Mouse (Mus musculus): ENCODE measurements around the gene Lnx2. TPM values are rescaled to one million over a fixed set of nuclear protein-coding genes. Genes with fewer than 3 reads are reported as not detected.

Lnx2 gene
- total RNA-seq, 2 experiments from 2014 or later, result 5.5 to 6.6 TPM

DNA sequence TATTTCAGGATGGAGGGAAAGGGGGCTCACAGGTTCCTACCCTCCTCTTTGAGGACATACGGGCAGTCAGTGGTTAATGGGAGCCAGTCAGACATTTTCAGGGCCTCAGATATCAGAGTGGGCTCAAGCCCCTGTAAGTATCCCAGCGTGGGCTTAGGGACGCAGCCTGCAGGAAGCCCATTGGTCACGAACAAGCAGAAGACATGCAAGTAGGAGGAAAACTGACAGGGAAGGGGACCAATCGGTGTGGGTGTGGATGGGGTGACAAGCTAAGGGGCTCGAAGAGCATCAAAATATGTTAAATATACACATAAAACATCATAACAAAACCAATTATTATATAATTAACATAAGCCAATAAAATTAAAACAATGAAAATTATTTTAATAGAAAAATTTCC is 22.1 kb downstream of the Lnx2 start:
- no peak overlapping the region for H3K4me3 ChIP-seq
- H3K27ac ChIP-seq, result peak overlapping the region; percentile 75
- no peak for TF ChIP-seq CTCF (conservative IDR thresholded peaks at IDR 0.05)
- no peak for DNase-seq (ENCODE audit: low spot score in 2 of 2)

DNA sequence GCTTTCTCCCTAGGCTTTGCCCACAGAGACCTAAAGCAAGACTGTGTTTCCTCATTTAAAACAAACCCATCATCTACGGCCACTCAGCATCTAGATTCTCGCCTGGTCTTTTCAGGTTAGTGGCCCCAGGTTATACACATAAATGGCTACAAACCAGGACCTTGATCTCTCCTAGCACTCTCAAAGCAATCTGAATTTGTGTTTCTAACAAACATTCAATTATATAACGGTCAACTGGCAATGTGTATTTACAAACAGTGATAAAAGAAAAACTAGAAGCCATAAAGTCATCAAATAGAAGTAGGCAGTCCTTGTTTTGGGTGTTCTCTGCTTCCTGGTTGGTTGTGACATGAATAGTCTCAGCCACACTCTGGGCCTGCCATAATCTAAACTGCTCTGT is 22.9 kb downstream of the Lnx2 start:
- no peak for TF ChIP-seq CTCF (conservative IDR thresholded peaks at IDR 0.05)
- H3K27ac ChIP-seq, result no peak overlapping the region; the same call in 1 of the 2 replicates
- H3K4me3 ChIP-seq, result no peak overlapping the region
- DNase-seq (ENCODE audit: low spot score in 2 of 2), result no peak

DNA sequence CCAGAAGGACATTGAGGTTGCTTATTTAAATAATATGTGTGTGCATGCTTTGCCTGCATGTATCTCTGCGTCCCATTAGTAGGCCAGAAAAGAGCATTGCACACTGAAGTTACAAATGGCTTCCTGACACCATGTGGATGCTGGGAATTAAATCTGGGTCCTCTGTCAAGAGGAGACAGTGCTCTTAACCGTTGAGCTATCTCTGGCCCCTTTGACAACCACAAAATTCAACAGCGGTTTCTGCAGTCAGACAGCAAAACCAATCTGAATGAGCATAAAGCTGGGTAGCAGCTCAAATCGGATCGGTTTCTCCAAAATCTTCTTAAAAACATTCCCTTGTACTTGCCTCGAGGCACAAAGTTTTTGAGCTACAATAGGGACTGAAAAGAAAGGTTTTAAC is 23.3 kb downstream of the Lnx2 start:
- no peak for DNase-seq (ENCODE audit: low spot score in 2 of 2)
- TF ChIP-seq CTCF (conservative IDR thresholded peaks at IDR 0.05), result no peak
- Histone ChIP-seq H3K27ac (no peak overlapping the region), H3K4me3 (no peak overlapping the region)

DNA sequence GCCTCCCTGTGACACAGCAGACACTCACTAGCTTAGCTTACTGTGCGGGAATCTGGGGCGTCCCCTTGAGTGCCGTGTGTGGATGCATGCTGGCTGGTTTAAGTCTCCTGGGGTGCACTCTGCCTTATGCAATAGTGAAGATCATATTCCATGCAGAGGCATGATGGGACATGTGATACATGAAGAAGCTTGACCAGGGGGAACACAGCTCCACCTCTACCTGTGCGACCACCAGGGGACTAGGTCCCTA is 24.2 kb downstream of the Lnx2 start:
- Histone ChIP-seq H3K27ac (0 out of 2 replicates have a peak overlapping the region, but pooled peaks have one; percentile 36), H3K4me3 (no peak overlapping the region)
- no peak for TF ChIP-seq CTCF (conservative IDR thresholded peaks at IDR 0.05)
- no peak for DNase-seq (ENCODE audit: low spot score in 2 of 2)

DNA sequence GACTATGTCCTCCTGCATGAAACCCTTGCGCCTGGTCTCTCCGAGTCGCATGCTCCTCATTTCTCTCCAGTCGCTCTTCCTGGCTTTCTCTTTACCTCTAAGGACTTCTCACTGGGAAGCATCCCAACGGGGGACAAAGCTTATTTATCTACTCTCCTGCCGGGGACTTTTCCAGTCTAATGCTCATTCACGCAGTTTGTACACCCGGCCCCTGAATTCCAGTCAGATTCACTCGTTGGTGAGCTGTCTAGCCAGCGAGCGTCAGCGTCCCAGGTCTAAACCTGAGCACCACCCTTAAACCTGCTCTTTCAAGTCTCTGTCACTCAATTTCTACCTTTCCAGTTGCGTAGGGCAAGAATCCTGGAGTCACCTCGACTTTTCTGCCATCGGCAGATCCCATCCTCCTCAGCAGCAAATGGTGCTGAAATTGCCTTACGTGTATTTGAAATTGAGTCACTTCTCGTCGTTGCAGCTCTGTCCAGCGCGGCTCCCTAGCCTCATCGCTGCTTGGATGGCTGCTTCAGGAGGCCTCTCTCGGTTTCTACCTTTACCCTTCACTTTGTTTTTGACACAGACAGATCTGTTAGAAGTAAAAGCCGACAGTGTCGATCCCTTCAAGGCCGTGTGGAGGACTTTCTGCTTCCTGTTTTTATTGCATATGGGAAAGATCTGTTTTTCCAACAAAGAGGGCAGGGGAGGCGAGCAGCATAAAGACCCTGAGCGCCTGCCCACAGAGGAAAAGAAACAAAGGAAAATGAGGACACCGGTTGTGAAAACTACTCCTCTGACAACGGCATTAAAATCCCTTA is 24.7 kb downstream of the Lnx2 start:
- Histone ChIP-seq H3K27ac (0 out of 2 replicates have a peak overlapping the region, but pooled peaks have one; percentile 36), H3K4me3 (no peak overlapping the region)
- TF ChIP-seq CTCF (conservative IDR thresholded peaks at IDR 0.05), result no peak
- DNase-seq (ENCODE audit: low spot score in 2 of 2), result no peak

DNA sequence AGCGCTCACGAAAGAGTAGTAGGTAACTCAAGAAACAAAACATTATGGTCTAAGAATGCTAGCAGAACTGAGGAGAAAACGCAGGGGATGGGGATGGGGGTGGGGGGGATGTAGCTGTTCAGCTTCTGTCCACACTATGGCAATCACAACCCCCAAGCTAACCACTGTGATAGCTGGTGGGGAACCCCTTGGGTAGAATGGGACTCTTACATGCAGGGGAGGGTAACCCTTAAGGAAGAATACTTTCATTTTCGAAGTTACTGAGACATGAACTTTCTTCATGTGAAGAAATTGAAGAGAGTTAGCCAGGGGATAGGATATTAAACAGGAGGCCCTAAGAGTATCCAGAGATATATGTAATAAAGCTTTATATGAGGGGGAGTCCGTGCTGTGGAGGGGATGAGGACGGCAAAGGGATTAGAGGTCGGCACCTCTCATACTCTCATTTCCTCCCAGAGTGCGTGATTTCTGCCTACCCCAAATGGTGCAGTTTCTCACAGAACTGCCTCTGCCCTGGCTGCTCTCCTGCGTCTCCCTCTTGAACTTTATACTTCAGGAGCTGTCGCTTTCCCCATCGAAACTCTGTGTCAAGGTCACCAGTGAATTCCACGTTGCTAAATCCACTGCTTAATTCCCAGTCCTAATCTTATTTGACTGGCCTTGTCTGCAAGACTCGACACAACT is 25.4 kb downstream of the Lnx2 start:
- no peak for DNase-seq (ENCODE audit: low spot score in 2 of 2)

DNA sequence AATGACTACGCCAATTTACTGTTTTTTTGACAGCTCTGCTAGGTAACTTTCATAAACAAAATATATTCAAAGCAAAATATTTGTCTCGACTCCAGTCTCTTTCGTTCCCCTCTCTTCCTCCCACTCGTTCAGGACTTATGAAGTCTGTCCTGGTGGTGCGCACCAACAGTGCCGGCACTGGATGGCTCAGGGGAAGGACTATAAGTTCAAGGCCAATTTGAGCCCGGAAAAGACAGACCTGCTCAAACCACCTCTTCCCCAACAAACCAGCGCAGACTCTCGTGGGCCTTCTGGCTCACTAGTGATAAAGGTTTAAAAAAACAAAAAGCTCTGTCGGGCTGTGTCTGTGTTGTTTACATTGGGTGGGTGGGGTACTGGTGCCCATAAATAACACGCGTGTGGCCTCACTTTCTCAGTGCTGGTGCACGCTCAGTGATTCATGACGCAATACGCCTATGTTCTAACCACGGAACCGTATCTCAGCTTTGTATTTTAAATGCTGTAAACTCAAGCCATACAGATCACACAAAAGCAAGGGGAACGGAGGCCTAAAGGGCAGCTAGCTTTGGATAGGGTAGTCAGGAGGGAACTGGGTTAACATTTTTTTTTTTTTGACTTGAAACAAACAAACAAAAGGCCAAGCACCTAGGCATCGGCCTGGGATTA is 26.7 kb downstream of the Lnx2 start:
- peak overlapping the region; percentile 15; the same call in 1 of the 2 replicates for H3K27ac ChIP-seq
- TF ChIP-seq CTCF (conservative IDR thresholded peaks at IDR 0.05), result no peak
- no peak overlapping the region for H3K4me3 ChIP-seq
- no peak for DNase-seq (ENCODE audit: low spot score in 2 of 2)

More for the DNA sequence above, 25.4 kb downstream of the Lnx2 start:
- TF ChIP-seq CTCF (conservative IDR thresholded peaks at IDR 0.05), result no peak
- no peak overlapping the region; the same call in 1 of the 2 replicates for H3K27ac ChIP-seq
- H3K4me3 ChIP-seq, result no peak overlapping the region; the same call in 1 of the 2 replicates

DNA sequence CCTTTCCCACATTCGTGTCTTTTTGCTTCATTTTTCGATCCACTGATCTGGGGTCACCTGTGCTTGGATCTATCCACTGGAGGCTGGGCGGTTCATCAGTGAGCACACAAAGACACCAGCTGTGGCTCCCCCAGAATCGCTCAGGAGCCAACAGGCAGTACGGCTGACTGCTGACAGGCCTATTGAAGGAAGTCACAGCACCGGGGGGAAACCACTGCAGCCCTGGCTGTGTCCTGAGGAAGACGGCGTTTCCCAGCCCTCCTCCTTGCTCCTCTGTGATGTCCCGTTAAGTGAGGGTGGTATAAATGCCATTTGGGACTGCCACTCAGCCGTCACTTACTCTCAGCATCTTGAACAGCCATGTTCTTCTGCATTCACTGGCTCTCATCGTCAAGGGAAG is 30.5 kb downstream of the Lnx2 start:
- DNase-seq (ENCODE audit: low spot score in 2 of 2), result no peak
- Histone ChIP-seq H3K4me3 (no peak overlapping the region), H3K27ac (no peak overlapping the region)
- no peak for TF ChIP-seq CTCF (conservative IDR thresholded peaks at IDR 0.05)

DNA sequence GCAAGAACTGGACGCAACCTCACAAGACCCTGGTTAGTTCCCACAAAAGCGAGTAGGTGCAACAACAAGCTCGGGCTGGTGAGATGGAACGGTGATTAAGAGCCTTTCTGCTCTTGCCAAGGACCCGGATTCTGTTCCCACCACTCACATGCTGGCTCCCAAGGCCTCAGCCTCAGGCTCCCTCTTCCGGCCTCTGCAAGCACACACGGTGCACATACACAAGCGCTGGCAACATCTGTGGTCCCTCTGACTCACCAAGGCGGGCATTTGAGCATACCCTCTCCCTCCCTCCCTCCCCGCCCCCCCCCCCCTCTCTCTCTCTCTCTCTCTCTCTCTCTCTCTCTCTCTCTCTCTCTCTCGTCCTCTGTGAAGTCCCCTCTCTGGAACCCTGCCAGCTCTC is 31.1 kb downstream of the Lnx2 start:
- no peak for TF ChIP-seq CTCF (conservative IDR thresholded peaks at IDR 0.05)
- Histone ChIP-seq H3K27ac (no peak overlapping the region), H3K4me3 (no peak overlapping the region)

DNA sequence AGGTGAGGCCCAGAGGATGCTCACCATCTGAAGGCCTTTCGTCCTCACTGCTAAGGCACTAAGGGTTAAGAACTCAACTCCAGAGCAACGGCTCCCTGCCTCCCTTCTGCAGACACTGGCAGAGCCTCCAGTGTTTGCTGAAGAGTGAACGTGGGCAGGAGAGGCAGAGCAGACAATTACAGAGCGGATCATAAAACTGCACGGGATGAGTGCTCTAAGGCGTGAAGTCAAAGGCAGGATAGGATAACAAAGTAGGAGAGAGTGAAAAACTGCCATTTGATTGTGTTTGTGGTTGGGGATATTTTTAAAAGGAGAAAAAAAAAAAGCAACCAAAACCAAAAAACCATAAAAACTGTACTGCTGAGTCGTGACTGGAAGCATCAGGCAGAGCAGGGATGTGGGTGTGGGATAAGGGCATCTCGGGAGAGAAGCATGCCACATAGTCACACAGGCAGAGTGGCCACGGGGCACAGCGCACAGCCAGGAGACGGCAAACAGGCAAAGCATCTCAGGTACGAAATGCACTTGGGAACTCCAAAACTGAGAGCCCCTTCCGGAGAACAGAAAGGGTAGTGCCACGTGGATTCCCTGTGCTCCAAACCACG is 33.0 kb downstream of the Lnx2 start:
- TF ChIP-seq CTCF (conservative IDR thresholded peaks at IDR 0.05), result no peak
- H3K4me3 ChIP-seq, result no peak overlapping the region
- DNase-seq (ENCODE audit: low spot score in 2 of 2), result no peak
- peak overlapping the region; percentile 60 for H3K27ac ChIP-seq

More for the DNA sequence above, 31.1 kb downstream of the Lnx2 start:
- no peak for DNase-seq (ENCODE audit: low spot score in 2 of 2)

DNA sequence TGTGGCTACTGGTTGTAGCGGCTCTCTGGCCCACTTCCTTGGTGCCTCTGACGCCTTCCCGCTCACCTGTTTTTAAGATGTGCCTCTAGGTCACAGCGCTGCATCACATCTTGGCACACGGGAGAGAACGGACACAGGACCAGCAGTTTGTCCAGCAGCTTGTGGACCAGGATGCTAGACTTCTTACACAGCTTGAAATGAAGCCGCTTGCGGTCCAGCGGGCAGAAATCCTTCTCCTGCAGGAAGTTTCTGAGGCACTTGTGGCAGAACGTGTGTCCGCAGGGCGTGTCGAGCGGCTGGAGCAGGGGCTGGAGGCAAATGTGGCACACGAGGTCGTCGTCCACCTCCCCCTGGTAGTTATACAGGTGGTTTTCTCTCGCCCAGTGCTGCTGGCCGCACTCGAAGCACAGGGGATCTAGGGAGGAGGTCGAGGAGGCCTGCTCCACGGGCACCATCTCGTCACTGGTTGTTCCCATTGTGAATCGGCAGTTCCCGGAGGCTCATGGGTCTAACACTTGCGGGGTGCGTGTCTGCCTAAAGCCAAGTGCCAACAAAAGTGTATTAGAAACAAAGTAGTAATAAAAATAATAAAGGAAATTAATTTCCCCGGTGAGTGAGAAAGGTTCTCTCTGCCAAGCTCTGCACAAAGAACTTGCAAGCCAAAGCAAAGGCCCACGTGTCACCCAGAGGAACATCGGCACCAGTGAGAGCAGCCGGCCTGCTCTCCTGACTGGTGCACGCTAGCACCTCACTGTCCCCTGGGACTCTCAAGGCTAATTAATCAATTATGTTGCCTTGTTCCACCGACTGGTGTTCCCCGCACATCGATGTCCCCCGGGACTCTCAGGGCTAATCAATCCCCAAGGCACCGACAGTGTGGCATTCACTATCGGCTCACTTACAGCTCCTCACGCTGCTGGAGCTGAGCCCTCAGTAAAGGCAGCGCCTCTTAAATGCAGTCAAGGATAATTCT is 34.1 kb downstream of the Lnx2 start:
- DNase-seq (ENCODE audit: low spot score in 2 of 2), result no peak
- Histone ChIP-seq H3K27ac (peak overlapping the region; percentile 60; the same call in 1 of the 2 replicates), H3K4me3 (peak overlapping the region; percentile 18; the same call in 1 of the 2 replicates)
- TF ChIP-seq CTCF (conservative IDR thresholded peaks at IDR 0.05), result no peak

DNA sequence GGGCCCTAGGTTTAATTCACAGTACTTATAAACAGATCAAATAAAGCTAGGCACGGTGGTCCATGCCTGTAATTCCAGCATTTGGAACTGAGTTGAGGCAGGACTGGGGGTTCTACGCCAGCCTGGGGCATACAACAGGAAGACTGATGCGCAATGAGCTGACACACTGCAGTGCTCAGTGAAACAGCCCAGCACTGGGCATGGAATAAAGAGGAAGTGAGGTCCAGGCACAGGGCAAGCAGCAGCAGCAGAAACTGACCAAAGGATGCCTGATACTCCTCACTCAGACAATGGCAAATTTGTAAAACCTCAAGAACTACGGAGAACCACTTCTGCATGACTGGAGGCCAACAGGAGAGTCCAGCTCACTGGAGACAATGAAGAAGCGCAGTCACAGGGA is 37.0 kb downstream of the Lnx2 start:
- Histone ChIP-seq H3K4me3 (no peak overlapping the region), H3K27ac (peak overlapping the region; percentile 78)
- no peak for TF ChIP-seq CTCF (conservative IDR thresholded peaks at IDR 0.05)
- no peak for DNase-seq (ENCODE audit: low spot score in 2 of 2)
